Comparison of ENCODE assay signal across 26 mouse cellular contexts in the genomic region with DNA sequence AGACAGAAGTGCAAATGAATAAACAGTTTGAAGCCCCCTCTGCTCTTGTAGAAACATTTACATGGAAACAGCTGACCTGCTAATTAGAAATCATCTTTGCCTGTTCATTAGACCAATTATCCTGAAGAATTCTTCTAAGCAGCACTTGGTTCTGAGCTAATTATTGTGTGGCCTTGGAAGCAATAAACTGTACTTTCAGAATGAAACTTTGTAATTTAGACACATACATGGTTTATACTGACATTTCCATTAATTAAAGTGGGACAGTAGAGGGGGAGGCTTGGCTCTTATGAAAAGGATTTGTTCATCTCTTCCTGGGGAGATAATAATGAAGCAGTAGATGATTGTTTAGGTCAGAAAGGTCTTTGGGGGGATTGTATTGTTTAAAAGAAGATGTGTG. TPM values are rescaled to one million over a fixed set of nuclear protein-coding genes. Genes with fewer than 3 reads are reported as not detected.
A peak's percentile ranks its signal among the peaks of the same experiment; 100 is the strongest.
DNase-seq lines count a peak whose midpoint lies in the region; ATAC-seq and TF ChIP-seq lines count a peak whose summit lies in the region.
"Had no signal": no experiment of that assay in that cellular context is flagged by ENCODE, and none has a peak within 500 bp of the region (broad histone marks: within the 10 kb centered on the region; RNA-seq: fewer than 3 reads in every experiment).

No protein-coding gene starts in this region.

- no peaks in the 10 kb centered on the region for H3K36me3 ChIP-seq in forebrain, embryonic 12.5 days (replicated peaks)
- no peaks in the 10 kb centered on the region for H3K36me3 ChIP-seq in forebrain, postnatal 0 days (ENCODE audit: insufficient read depth)
- H3K36me3 ChIP-seq: embryonic facial prominence, embryonic 12.5 days; embryonic facial prominence, embryonic 15.5 days; G1E; hindbrain, embryonic 12.5 days; intestine, embryonic 15.5 days had no signal

- TF ChIP-seq CTCF in forebrain, postnatal 0 days (IDR thresholded peaks at IDR 0.05; ENCODE audit: low read depth): no peak

- H3K4me2 ChIP-seq in forebrain, embryonic 12.5 days: no peak overlapping the region
- H3K4me2 ChIP-seq in forebrain, postnatal 0 days (ENCODE audit: low read depth): no peak overlapping the region
- H3K4me2 ChIP-seq: embryonic facial prominence, embryonic 12.5 days; embryonic facial prominence, embryonic 15.5 days; heart, embryonic 11.5 days; hindbrain, embryonic 12.5 days; intestine, embryonic 15.5 days had no signal

- no peaks in the 10 kb centered on the region; the same call in 1 of the 2 replicates for H3K27me3 ChIP-seq in forebrain, embryonic 12.5 days
- no peaks in the 10 kb centered on the region for H3K27me3 ChIP-seq in forebrain, postnatal 0 days (ENCODE audit: insufficient read depth, low read length)
- H3K27me3 ChIP-seq: CH12.LX; embryonic facial prominence, embryonic 12.5 days; embryonic facial prominence, embryonic 15.5 days; hindbrain, embryonic 12.5 days; intestine, embryonic 15.5 days had no signal

- peak; percentile 20; the same call in 1 of the 2 replicates for ATAC-seq in forebrain, embryonic 12.5 days (ENCODE audit: low FRiP score)
- ATAC-seq in forebrain, postnatal 0 days: no peak
- ATAC-seq: hindbrain, embryonic 16.5 days; intestine, embryonic 15.5 days had no signal

- H3K9ac ChIP-seq in forebrain, embryonic 12.5 days: no peak overlapping the region
- H3K9ac ChIP-seq in forebrain, postnatal 0 days: no peak overlapping the region
- H3K9ac ChIP-seq: embryonic facial prominence, embryonic 12.5 days; embryonic facial prominence, embryonic 15.5 days; hindbrain, embryonic 12.5 days; intestine, embryonic 15.5 days had no signal

- no peaks in the 10 kb centered on the region for H3K9me3 ChIP-seq in forebrain, embryonic 12.5 days
- no peaks in the 10 kb centered on the region for H3K9me3 ChIP-seq in forebrain, postnatal 0 days (ENCODE audit: low read length)
- H3K9me3 ChIP-seq: embryonic facial prominence, embryonic 12.5 days; embryonic facial prominence, embryonic 15.5 days; G1E; hindbrain, embryonic 12.5 days; intestine, embryonic 15.5 days had no signal

- H3K27ac ChIP-seq in forebrain, embryonic 12.5 days: no peak overlapping the region
- H3K27ac ChIP-seq in forebrain, postnatal 0 days (ENCODE audit: low read depth, low read length): no peak overlapping the region
- H3K27ac ChIP-seq: embryonic facial prominence, embryonic 12.5 days; embryonic facial prominence, embryonic 15.5 days; gastrocnemius, adult 2 months; hindbrain, embryonic 12.5 days; intestine, embryonic 15.5 days had no signal

- H3K4me3 ChIP-seq in forebrain, embryonic 12.5 days (replicated peaks): no peak overlapping the region
- H3K4me3 ChIP-seq in forebrain, postnatal 0 days (ENCODE audit: low read depth, low read length): no peak overlapping the region
- H3K4me3 ChIP-seq: embryonic facial prominence, embryonic 12.5 days; embryonic facial prominence, embryonic 15.5 days; gastrocnemius, adult 2 months; hindbrain, embryonic 12.5 days; intestine, embryonic 15.5 days had no signal

- H3K4me1 ChIP-seq in forebrain, embryonic 12.5 days: no peaks in the 10 kb centered on the region; the same call in 1 of the 2 replicates
- no peaks in the 10 kb centered on the region for H3K4me1 ChIP-seq in forebrain, postnatal 0 days (ENCODE audit: insufficient read depth)
- H3K4me1 ChIP-seq: embryonic facial prominence, embryonic 12.5 days; embryonic facial prominence, embryonic 15.5 days; hindbrain, embryonic 12.5 days; intestine, embryonic 15.5 days had no signal

- DNase-seq in forebrain, postnatal 0 days: no peak
- DNase-seq in Muller cell, postnatal 12 days (ENCODE audit: inconsistent ontology term): peak; percentile 39
- peak; percentile 3 for DNase-seq in brain, embryonic 18.5 days (ENCODE audit: low read depth, low spot score)
- DNase-seq in retina, embryonic 14.5 days (ENCODE audit: low spot score): peak; percentile 51
- no peak for DNase-seq in adrenal gland, postnatal 25 days
- DNase-seq in frontal cortex, postnatal 14 days (ENCODE audit: low spot score in 2 of 2): no peak
- DNase-seq: adrenal gland, adult 2 months; adrenal gland, postnatal 14 days; B cell, adult 2 months; cerebellum, adult 11 months; cerebellum, adult 2 months; cerebellum, adult 9-11 months; cerebellum, postnatal 25 days; gastrocnemius, adult 2 months; gastrocnemius, postnatal 14 days; heart, adult 11 months; kidney, adult 11 months had no signal

RNA-seq across cellular contexts. Expression of gene Mfsd1, which starts 35.7 kb away (rescaled TPM):
- 48.7 and 49.8 TPM in 2 replicates for polyA plus RNA-seq in forebrain, embryonic 12.5 days (2016; fragmentation: Nextera tagmentation; extraction: Ambion mirVana)
- 22.6 and 27.1 TPM in 2 replicates for total RNA-seq in forebrain, postnatal 0 days (2014; rRNA removed)
- 27.3 and 29.0 TPM in 2 replicates for polyA plus RNA-seq in forebrain, postnatal 0 days (2015; fragmentation: Nextera tagmentation; extraction: Ambion mirVana)
- 59.1 and 73.9 TPM in 2 replicates for total RNA-seq in adrenal gland, postnatal 25 days (2021)

Comparison
In these comparisons a context has a peak if more than half of its experiments do, and no peak if none do; other contexts are left out.
1. DNase-seq: peak in Muller cell, postnatal 12 days (single experiment), brain, embryonic 18.5 days (single experiment) and retina, embryonic 14.5 days (single experiment); none in forebrain, postnatal 0 days (single experiment), adrenal gland, postnatal 25 days (single experiment) and frontal cortex, postnatal 14 days (0 of 2).